ENCODE assay signal across 8 mouse cellular contexts in the genomic region with DNA sequence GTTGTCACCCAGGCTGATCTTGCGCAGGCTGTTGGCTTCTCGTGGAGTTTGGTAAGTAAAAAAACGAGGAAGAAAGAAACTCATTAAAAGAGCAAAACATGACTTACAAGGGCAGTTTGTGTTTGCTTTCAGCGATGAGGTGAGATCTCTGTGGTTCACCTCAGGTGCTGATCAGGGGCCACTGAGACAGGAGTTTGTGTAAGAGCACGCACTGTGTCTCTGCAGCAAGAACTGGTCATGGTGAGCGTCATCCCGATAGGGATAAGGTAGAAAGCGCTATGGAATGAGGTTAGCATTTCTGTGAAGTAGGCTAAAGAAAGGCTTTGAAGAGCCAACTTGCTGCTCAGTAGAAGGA. TPM values are rescaled to one million over a fixed set of nuclear protein-coding genes. Genes with fewer than 3 reads are reported as not detected.
A peak's percentile ranks its signal among the peaks of the same experiment; 100 is the strongest.
DNase-seq lines count a peak whose midpoint lies in the region; ATAC-seq lines count a peak whose summit lies in the region.

No protein-coding gene starts in this region.

- peak overlapping the region; percentile 76 to 100 for H3K4me3 ChIP-seq in heart, embryonic 14.5 days (ENCODE audit: control insufficient read depth in 1 of 2, insufficient read depth in 1 of 2, low read depth in 1 of 2, low read length in 2 of 2)
- peak overlapping the region; percentile 80 for H3K4me3 ChIP-seq in hindbrain, embryonic 11.5 days (ENCODE audit: low read depth, low read length)

- intact Hi-C loops in heart, postnatal 10 days (cut with DNase I) = loop anchor here (5.0 to 10.0 kb wide), 2 partner anchors 152 to 895 kb away; partner anchors contain the start of gene Elac2

- peak overlapping the region; percentile 91 to 92 for H3K27ac ChIP-seq in heart, embryonic 14.5 days (replicated peaks in 1 of 2; ENCODE audit: control insufficient read depth in 1 of 2, insufficient read depth in 1 of 2, low read depth in 2 of 2, low read length in 2 of 2)
- H3K27ac ChIP-seq in hindbrain, embryonic 11.5 days (ENCODE audit: low read depth, low read length) = peak overlapping the region; percentile 82

- ATAC-seq in heart, embryonic 14.5 days (ENCODE audit: insufficient number of reproducible peaks, insufficient read depth, low FRiP score, low read depth) = no peak
- 0 out of 2 replicates have a peak, but pooled peaks have one; percentile 60 for ATAC-seq in hindbrain, embryonic 11.5 days (ENCODE audit: low FRiP score)
- ATAC-seq in megakaryocyte progenitor cell, adult 5-6 weeks (replicated peaks; ENCODE audit: poor library complexity) = peak; percentile 46

- DNase-seq in heart, postnatal 10 days = no peak
- peak; percentile 46 for DNase-seq in MEL-GATA-1-ER (ENCODE audit: extremely low read depth, low read depth)
- DNase-seq in hindbrain, embryonic 11.5 days (ENCODE audit: low spot score) = no peak
- no peak for DNase-seq in gastrocnemius, postnatal 4 days (ENCODE audit: low spot score in 2 of 2)
- no peak for DNase-seq in right cerebral cortex, postnatal 4 days
- DNase-seq in thymus, postnatal 4 days = no peak

- H3K9me3 ChIP-seq in heart, embryonic 14.5 days (ENCODE audit: control insufficient read depth, low read length) = no peaks in the 10 kb centered on the region
- H3K9me3 ChIP-seq in hindbrain, embryonic 11.5 days (ENCODE audit: control insufficient read depth, low read length) = no peaks in the 10 kb centered on the region

- H3K4me1 ChIP-seq in heart, embryonic 14.5 days (ENCODE audit: control insufficient read depth in 2 of 2, insufficient read depth in 2 of 2, low read length in 2 of 2) = peaks cover 0 to 13% of the 10 kb centered on the region in 2 experiments; a peak in 2 of 4 replicates
- H3K4me1 ChIP-seq in hindbrain, embryonic 11.5 days (replicated peaks; ENCODE audit: control insufficient read depth, insufficient read depth, low read length) = no peaks in the 10 kb centered on the region

- H3K27me3 ChIP-seq in heart, embryonic 14.5 days (ENCODE audit: control insufficient read depth, insufficient read depth, low read length) = no peaks in the 10 kb centered on the region
- no peaks in the 10 kb centered on the region for H3K27me3 ChIP-seq in hindbrain, embryonic 11.5 days (ENCODE audit: control insufficient read depth, insufficient read depth, low read length)

- H3K4me2 ChIP-seq in heart, embryonic 14.5 days (ENCODE audit: low read length) = peak overlapping the region; percentile 82
- H3K4me2 ChIP-seq in hindbrain, embryonic 11.5 days (replicated peaks; ENCODE audit: low read depth, low read length) = peak overlapping the region; percentile 78

- 1% methylated on average over 8 of the region's 8 CpGs for WGBS in heart, embryonic 14.5 days
- WGBS in hindbrain, embryonic 11.5 days = under 1% methylated on average over 8 of the region's 8 CpGs

- peak overlapping the region; percentile 85 for H3K9ac ChIP-seq in heart, embryonic 14.5 days (ENCODE audit: low read length)
- peak overlapping the region; percentile 91 for H3K9ac ChIP-seq in hindbrain, embryonic 11.5 days (ENCODE audit: low read depth, low read length)

- no peaks in the 10 kb centered on the region for H3K36me3 ChIP-seq in heart, embryonic 14.5 days (ENCODE audit: control insufficient read depth, insufficient read depth, low read length)
- H3K36me3 ChIP-seq in hindbrain, embryonic 11.5 days (ENCODE audit: control insufficient read depth, insufficient read depth, low read length) = 0 out of 2 replicates have a peak, but pooled peaks cover 3% of the 10 kb centered on the region

RNA-seq across cellular contexts. Expression of gene Cox10, which starts 0.4 kb away (rescaled TPM):
- 39.5 and 43.8 TPM in 2 replicates for polyA plus RNA-seq in heart, embryonic 14.5 days (2014; fragmentation: Nextera tagmentation; extraction: Ambion mirVana)
- 10 to 100 TPM; 71.2 to 72.1 TPM for total RNA-seq in heart, postnatal 10 days (2021)
- polyA plus RNA-seq in hindbrain, embryonic 11.5 days (2014; fragmentation: Nextera tagmentation; extraction: Ambion mirVana) = 25.2 and 26.3 TPM in 2 replicates
- 15.5 and 16.2 TPM in 2 replicates for total RNA-seq in megakaryocyte progenitor cell, adult 5-6 weeks (2015)
- 28.8 and 30.0 TPM in 2 replicates for total RNA-seq in megakaryocyte progenitor cell, adult 5-6 weeks (2017)
- total RNA-seq in gastrocnemius, postnatal 4 days (2021) = 10 to 100 TPM; 23.6 to 27.5 TPM
